Mouse (Mus musculus): ENCODE data around the gene Mob3c. TPM values are rescaled to one million over a fixed set of nuclear protein-coding genes. Genes with fewer than 3 reads are reported as not detected.

The Mob3c gene
- polyA plus RNA-seq, 3 experiments from 2014 or later, result 8.4 to 12.4 (median 10.2) TPM

DNA sequence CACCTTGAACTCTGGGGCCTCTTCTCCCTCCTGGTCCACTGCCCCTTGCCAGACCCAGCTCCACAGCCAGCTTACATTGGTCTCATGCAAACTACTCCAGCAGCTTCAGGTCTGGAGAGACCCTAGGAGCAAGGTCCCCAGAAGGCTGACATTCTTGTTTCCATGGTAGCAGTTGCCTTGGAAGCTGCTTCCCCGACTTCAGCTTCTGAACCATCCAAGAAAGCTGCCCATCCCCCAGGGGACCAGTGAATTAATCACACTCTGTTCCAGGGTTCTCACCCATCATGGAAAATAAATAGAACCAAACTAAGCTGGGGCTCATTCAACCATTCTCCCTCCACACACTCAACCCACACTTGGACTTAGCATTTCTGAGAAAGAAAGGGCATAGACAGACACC lies 53.3 kb downstream of the Mob3c start:
- no peak for ATAC-seq

DNA sequence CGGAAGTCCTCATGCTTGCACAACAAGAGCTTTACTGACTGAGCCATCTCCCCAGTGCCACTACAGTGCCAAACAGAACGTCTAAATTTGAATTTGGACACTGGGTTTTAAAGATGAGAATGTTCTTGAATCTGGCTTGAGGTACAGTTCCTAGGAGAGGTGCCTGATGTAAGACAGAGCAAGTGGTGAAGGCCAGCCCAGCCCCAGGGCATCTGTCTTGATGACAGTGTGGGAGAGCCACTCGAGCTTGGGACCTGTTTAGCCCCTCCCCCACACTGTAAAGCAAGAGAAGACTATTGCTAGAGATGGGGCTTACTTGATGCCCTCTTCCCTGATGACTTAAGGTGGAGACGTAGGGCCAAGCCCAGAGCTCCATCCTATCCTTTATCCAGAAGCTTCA lies 54.3 kb downstream of the Mob3c start:
- no peak for ATAC-seq

DNA sequence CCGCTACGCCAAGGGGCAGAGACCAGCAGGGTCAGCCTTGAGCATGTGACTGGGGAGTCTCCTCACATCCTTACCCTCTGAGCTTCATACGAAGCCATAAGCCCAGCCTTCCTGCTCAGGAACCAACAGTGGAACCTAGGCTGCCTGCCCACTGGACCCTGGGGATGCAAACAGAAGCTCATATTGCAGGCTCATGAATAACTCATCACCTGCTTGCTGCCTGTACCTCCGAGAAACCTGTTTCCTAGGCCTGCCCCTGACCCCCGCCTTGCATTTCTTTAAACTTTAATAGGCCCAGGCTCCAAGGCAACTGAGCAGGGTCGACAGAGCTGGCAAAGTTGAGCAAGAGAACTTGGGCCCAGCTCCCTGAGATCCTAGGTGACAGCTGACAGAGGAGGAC lies 56.1 kb downstream of the Mob3c start, which contains the start of gene Kncn:
Gene Kncn, plus strand, starts transcription at position 379 of the 400 bp plus-strand sequence.
- ATAC-seq, result no peak

Other genes starting within 250 kb of the Mob3c start
- gene Cyp4a32, start 227.1 kb upstream of the Mob3c start, polyA plus RNA-seq (2017; shearing (Covaris generic)), result not detected
- not detected for gene Cyp4b1, start 180.4 kb upstream of the Mob3c start, polyA plus RNA-seq (2017; shearing (Covaris generic))
- gene Efcab14, start 90.3 kb upstream of the Mob3c start, polyA plus RNA-seq (2017; shearing (Covaris generic)), result 10 to 100 TPM; 41.0 to 50.5 (median 41.1) TPM
- 1 to 10 TPM in 1 of 3 experiments, not detected in 2; 1.0 TPM for gene Tex38, start 47.1 kb upstream of the Mob3c start, polyA plus RNA-seq (2017; shearing (Covaris generic))
- 10 to 100 TPM; 17.7 to 20.9 (median 19.0) TPM for gene Atpaf1, start 43.3 kb upstream of the Mob3c start, polyA plus RNA-seq (2017; shearing (Covaris generic))
- 10 to 100 TPM; 34.8 to 45.1 (median 41.8) TPM for gene Mknk1, start 11.1 kb downstream of the Mob3c start, polyA plus RNA-seq (2017; shearing (Covaris generic))
- not detected for gene Kncn, start 56.3 kb downstream of the Mob3c start, polyA plus RNA-seq (2017; shearing (Covaris generic))
- gene 6430628N08Rik, start 62.6 kb downstream of the Mob3c start, polyA plus RNA-seq (2017; shearing (Covaris generic)), result not detected
- gene Dmbx1, start 111.8 kb downstream of the Mob3c start, polyA plus RNA-seq (2017; shearing (Covaris generic)), result not detected
- 10 to 100 TPM; 29.0 to 64.8 (median 60.3) TPM for gene Faah, start 189.8 kb downstream of the Mob3c start, polyA plus RNA-seq (2017; shearing (Covaris generic))
- 10 to 100 TPM; 21.2 to 33.3 (median 29.9) TPM for gene Nsun4, start 225.8 kb downstream of the Mob3c start, polyA plus RNA-seq (2017; shearing (Covaris generic))
- 100 to 1,000 TPM; 803 to 910 (median 862) TPM for gene Uqcrh, start 247.0 kb downstream of the Mob3c start, polyA plus RNA-seq (2017; shearing (Covaris generic))
- gene Lrrc41, start 247.2 kb downstream of the Mob3c start, polyA plus RNA-seq (2017; shearing (Covaris generic)), result 10 to 100 TPM; 16.5 to 19.0 (median 18.0) TPM

Data from inflammation-experienced regulatory T-cells, adult 6 months (primary cell).